Mouse (Mus musculus) spleen, postnatal 4 days (tissue): Measurements from ENCODE around the gene Smim4.
A peak's percentile ranks its signal among the peaks of the same experiment; 100 is the strongest.

ENCODE experiments used
- DNase-seq, 2 experiments: peaks; one replicate each; pipeline ENCODE4 v3.0.0; 2022; ENCODE audit warnings: low spot score in 2 of 2

Smim4 gene

DNA sequence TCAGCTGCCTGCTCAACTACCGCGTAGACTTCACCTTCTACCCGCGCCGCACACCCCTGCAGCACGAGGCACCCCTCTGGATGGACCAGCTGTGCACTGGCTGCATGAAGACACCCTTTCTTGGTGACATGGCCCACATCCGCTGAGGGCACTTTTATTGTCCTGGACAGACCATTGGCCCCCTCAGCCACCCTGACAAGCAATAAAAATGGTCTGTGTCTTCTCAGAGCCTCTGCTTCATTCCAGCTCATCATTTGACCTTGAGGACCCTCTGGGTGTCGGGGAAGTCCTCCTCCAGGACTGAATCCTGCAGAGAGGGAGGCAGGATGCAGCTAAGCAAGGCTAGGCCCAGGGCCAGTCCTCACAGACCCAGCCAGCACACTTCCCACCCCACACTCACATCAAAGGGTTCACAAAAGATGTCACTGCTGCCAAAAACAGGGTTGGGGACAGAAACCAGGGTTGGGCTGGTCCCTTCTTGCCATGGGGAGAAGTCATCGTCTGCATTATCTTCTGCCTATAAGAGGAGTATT is 10.2 kb upstream of the Smim4 start:
- DNase-seq, result no peak

DNA sequence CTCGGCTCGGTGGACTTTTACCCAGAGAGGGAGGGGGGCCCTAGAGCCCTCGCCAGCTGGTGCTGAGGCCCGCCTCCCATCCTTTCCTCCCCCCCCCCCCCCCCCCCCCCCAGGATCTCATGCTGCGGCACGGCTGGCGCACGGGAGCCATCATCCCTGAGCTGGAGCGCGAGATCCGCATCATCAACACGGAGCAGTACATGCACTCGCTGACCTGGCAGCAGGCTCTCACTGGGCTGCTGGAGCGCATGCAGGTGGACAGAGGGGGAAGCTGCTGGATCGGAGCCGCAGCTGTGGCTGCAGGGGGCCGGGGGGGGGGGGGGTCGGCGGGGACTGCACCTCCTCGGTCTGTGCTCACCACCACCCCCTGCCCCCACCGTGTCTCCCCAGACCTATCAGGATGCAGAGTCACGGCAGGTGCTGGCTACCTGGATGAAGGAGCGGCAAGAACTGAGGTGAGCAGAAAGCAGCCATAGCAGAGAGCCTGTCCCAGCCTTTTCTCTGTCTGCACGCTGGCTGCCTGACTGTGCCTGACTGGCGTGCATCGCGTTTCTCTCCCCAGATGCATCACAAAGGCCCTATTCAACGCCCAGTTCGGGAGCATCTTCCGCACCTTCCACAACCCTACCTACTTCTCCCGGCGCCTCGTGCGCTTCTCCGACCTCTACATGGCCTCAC is 9.6 kb upstream of the Smim4 start:
- no peak for DNase-seq

DNA sequence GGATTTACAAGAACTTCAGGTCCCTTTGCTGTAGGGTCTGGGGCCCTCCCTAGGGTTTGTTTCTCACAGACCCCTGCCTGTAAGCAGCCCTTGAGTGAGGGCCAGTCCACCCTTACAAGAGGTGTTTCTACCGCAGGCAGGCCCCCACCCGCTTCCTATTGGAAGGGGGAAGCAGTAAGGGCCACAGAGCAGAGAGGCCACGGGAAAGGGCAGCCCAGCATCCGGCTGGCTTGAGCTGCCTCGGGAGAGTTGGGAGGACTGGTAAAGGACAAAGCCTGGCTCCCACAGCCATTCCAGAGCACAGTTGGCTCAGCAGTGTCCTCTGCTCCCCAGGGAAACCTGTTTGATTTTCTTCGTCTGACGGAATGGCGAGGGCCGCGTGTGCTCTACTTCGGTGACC is 9.0 kb upstream of the Smim4 start:
- DNase-seq, result no peak

DNA sequence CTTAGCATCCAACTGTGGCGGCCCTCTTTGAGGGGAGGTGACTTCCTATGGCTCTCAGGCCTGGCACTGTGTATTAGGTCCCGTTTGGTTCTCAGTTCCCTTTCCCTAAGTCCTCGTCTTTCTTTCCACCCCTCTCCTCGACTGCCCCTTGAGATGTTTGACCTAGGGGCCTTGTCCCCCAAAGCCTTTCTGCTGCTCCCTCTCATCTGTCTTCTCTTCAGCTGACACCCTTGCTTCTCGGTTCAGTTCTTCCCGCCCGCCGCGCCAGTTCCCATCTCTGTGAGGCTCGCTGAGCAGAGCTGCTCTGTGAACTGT is 8.5 kb upstream of the Smim4 start:
- no peak for DNase-seq

DNA sequence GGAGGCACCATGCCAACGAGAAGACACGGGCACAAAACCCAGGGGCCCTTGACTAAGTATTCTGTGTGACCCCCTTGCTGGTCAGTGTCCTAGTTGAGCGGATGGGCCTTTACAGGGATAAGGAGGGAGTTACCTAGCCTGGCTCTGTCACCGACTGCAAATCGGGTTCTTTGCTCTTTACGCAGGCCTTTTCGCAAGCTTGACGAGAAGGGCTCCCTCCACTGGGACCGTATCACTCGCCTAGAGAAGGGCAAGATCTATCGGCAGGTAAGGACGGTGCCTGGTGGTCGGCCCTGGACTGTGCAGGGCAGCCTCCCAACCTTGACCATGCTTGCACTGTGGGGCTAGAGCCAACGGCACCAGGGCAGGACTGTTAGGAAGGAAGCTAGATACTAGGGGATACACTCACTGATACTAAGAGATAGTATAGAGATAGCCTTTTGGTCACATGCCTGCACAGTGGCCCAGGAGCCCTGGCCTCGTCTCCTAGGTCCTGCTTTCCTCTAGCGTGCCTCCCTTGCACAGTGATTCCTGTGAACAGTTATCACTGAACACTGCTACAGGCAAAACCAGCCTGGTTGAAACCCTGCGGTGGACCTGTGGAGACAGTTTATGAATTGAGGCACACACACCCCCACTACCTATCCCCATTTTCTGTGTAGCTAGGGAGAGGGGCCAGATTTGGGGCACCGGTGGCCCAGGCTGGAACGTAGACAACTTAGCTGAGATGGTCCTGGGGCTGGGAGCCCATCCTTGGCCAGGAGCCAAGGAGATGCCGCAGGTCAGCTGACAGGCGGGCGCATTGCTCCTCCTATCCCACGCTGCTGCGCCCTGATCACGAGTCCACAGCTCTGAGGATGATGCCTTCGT is 7.9 kb upstream of the Smim4 start:
- DNase-seq, result no peak

DNA sequence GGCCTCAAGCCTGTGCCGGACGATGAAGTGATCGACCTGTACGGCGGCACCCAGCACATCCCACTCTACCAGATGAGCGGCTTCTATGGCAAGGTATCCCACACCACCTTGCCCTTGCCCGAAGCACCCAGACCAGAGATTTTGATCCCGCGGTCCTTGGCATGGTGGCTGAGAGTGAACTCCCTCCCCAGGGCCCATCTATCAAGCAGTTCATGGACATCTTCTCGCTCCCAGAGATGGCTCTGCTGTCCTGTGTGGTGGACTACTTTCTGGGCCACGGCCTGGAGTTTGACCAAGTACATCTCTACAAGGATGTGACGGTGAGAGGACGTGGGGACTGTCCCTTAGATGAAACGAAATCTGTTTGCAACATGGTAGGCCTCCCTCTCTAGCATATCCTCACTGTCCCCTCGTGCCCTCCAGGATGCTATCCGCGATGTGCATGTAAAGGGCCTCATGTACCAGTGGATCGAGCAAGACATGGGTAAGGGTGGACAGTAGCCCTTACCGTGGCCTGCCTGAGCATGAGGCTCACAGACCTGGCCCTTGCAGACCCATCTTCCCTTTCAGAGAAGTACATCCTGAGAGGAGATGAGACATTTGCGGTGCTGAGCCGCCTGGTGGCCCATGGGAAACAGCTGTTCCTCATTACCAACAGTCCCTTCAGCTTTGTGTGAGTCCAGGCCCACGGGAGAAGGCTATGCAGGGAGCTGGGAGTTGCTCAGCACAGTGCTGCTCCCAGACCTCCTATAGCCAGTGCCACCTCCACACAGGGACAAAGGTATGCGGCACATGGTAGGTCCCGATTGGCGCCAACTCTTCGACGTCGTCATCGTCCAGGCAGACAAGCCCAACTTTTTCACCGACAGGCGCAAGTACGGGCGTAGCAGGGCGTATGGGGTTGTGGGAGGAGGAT is 7.0 kb upstream of the Smim4 start:
- no peak for DNase-seq

DNA sequence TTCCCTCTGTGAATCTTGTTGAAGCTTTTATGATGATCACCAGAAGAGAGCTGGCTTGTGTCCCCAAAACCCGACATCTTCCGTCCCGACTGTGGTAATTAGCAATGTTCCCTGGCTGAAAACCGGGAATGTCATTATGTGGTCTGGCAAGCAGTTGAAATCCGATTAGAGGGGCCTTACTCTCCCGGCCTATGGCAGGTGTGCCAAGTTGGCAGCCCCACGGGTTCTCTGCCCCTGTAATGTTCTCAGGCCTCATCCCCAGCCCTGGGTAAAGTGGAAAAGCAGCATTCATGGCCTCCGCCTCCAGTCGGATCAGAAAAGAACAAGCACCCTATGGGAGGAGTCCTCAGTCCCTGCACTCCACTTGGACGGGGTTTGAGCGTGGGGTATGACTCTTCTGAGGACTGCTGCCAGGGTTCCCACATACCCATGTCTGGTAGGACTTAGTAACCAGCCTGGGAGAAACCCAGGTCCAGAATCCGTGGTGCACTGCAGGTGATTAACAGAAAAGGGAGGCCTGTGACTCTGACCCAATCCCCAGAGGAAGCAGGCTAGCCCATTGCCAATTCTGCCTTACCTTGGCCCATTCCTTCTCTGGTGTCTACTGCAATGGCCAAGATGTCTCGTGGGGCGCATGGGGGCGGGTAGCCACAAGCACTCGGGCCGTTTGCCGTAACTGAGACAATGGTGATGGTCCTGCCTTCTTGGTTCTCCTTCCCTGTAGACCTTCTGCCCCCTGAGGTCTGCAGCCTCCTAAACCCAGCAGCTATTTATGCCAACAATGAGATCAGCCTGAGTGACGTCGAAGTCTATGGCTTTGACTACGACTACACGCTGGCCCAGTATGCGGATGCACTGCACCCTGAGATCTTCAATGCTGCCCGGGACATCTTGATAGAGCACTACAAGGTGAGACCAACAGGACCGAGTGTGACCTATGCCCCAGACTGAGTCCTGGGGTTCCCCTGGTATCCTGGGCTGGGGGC is 5.6 kb upstream of the Smim4 start:
- DNase-seq, result peak in 1 of 2 experiments; percentile 11

DNA sequence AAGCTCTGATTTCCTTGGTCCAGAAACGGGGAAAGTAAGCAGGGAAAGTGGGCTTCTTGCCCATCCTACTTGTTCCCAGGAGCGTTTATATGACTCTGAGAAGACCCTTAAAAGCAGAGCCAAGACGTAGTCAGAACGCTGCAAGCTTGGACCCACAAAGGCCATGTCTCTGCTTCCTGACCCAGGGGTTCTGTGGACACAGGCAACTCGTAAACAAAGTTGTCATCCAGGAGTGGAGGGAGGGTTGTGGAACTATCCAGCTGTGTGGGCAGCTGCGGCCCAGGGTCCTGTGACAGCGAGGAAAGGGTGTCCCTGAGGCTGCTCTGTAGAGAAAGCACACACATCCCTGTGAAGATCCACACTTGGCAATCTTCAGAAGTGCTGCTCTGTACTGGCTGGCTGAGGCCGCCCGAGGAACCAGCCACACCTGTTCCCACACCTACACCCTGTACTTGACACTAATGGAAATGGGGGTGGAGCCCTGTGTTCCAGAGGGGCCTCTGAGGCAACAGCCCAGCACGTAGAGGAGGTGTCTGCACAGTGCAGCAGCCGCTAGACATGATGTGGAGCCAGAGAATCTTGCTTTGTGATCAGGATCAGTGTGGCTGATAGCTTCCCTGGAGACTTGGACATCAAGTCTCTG is 4.4 kb upstream of the Smim4 start:
- no peak for DNase-seq

DNA sequence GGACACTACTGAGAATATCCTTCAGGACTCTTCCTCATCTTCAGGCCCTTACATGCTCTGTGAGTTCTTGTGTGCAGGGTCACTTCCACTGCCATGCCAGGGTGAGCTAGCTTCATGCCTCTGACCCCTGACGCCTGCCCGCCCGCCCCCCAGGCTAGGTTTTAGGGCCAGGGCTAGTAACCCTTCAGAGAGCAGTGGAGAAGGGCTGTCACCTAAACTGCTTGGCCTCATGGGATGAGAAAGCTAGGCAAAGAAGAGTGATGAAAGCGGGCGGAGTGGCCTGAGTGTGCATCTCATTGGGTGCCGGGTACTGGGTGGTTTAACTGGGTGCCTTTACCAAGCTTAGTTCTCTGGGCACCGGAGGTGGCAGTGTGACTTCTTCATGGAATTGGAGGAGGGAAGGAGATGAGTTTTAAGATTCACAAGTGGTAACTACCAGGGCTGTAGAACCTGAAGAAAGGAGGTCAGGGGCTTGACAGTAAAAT is 3.8 kb upstream of the Smim4 start:
- peak in 1 of 2 experiments; percentile 61 for DNase-seq

DNA sequence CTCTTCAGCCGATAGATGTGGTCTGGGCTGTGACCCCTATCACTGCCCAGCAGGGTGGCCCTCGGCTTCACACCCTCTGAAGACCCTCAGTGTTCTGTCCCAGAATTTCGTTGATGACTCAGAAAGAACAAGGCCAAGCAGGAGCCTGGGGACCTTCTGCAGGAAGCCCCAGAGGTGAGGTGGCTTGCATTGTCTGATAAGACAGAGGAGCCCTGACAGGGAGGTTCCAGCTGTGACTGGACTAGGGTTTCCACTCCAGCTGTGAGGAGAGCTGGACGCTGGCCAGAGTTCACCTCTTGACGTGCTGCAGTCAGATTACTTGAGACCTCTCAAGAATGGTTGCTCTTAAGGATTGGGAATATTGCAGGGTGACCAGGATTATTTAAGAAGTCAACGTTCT is 3.3 kb upstream of the Smim4 start:
- DNase-seq, result peak; percentile 48 to 68

DNA sequence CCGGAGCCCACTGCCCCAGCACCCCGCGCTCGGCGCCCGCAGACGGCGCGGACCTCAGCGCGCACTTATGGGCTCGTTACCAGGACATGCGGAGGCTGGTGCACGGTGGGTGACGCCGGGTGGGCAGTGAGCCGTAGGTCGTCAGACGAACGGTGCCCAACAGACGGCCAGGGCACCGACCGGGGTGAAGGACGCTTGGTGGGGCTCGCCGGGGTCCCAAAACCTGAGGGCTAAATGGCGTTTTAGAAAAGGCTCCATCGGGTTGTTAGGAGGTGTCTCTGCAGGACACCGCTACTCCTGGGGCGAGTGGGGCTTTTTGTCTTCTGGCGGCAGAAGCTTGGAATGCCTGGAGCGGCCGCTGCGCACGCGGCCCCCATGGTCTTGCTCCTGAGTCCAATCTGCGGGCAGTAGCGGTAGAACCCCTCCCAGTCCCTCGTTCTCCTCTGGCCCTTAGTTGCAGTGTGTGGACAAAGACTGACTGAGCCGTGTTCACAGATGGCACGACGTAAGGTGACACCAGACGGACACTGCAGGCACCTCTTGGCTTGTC is 2.6 kb upstream of the Smim4 start:
- DNase-seq, result no peak

DNA sequence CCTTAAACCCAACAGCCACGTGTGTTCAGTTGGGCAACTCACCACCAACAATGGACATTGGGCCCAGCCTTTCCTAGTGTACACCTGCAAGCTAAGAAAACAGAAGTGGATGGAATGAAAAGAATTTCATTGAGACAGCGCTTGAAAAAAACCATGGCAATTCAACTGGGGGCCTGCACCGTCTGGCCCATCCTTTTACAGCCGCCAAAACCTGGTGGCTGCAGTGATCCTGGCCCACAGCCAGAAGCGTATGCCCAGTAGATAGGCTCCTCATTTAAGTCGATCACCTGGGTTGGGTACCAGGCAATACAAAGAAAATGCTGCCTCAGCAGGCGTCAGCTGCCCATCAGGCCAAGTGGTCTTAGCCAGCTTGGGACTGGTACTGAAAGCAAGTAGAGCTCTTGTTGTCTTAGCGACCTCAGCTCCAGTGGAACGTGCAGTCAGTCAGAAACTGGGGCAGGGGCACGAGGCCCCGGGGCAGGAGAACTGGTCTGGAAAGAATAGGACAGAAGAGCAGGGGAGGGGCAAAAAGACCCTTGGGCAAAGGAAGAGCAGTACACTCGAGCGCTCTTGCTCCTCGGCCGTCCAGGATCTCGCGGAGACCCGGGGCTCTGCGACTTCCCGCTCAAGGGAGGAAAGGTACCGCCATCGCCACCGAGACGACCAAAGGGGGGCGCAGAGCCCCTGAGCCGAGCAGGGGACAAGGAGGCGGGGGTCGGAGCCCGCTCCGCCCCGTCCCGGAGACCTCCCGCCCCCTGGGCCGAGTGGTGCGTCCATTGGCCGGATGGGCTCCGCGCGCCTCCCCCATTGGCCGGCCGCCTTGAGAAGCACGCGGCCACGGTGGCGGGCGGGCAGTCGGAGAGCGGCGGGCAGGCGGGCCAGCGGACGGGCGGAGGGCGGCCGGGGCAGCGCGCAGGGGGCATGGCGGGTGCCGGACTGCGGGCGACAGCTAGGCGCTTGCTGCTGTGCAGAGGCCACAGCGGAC is 1.8 kb upstream of the Smim4 start, which contains the start of gene Nt5dc2:
Nt5dc2 (plus strand) TSS at position 818 of the 985 bp plus-strand sequence.
- peak; percentile 84 to 91 for DNase-seq

DNA sequence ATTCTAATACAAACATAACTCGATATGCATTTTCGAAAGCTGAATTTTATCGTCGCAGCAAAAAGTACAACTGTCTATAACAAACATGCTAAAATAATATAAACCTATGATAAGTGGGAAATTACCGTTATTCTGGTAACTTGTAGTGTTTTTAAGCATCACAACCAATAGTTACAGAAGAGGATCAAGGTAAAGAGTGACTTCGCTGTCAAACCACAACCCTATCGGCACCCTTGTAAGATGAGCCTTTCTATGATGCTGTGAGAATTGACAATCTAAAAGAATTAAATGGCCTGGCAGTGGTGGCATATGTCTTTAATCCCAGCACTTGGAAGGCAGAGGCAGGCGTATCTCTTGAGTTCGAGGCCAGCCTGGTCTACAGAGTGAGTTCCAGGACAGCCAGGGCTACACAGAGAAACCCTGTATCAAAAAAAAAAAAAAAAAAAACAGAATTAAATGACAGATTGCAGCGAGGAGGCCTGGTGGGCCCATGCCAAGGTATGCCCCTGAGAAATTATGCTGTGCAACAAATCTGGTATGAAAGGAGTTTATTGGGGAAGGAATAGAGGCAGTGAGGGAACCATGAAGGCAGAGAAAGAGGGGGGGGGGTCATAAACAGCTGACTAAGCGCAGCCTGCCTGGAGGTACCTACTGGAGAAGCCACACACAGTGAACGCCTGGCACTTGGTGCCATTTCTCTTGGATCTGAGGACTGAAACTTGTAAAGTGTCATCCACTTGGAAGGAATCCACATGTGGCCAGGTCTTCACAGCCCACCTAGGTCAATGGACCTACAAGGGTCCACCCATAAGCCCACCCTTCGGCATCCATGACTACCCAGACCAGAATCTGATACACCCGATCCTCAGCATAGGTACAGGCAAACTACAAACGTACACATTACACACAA is 825 bp upstream of the Smim4 start:
- DNase-seq, result peak in 1 of 2 experiments; percentile 59

DNA sequence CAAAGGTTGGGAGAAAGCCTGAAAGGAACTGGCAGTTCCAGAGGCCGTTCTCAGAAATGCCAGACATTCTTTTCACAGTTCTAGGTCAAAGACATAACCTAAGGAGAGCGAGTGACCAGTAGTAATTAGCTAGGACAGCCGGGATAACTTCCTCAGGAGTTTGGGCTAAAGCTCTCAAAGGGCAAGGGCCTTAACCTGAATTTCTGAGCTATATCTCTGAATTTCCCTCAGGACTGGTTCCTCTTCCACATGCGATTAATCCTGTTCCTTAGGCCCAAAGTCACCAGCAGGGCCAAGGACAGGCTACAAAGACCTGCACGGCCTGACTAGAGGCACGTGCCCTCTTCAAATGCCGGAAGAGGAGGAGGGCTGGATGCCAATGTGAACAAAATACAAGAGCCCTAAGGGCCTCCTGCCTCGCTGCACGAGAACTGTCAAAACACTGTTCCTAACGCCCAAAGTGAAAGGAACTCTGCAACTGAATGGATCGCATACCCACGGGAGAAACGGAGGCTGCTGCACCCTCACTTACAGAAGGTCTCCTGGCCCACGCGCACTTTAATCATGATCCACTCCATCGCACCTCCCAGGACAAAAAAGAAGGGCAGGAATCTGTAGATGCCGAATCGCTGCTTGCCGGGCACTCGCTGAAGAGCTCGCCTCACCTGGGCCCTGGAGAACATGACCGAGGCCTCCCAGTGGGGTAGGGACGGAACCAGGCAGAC is 493 bp downstream of the Smim4 start:
- DNase-seq, result peak in 1 of 2 experiments; percentile 46

DNA sequence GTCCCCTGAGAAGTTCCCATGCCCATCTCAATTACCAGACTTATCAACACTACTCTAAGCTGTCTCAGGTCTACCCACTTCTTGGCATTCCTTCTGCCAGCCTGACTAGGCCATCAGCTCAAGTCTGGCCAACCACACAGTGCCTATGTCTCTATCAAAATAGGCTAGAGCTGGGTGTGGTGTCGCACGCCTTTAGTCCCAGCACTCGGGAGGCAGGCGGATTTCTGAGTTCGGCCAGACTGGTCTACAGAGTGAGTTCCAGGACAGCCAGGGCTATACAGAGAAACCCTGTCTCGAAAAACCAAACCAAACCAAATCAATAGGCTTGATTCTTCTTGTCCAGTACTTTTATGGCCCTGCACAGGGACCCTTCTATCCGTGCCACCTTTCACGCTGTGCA is 1.9 kb downstream of the Smim4 start:
- peak in 1 of 2 experiments; percentile 60 for DNase-seq
